Mouse (Mus musculus): ENCODE results near the gene Llgl1. TPM values are rescaled to one million over a fixed set of nuclear protein-coding genes. Genes with fewer than 3 reads are reported as not detected.

Llgl1 gene
- polyA plus RNA-seq, 1 experiment from 2014 or later = 35.6 TPM

GRCm38 (mm10) chr11:60705255-60705654 is 5.7 kb downstream of the Llgl1 start:
- DNase-seq (ENCODE audit: low spot score) = no peak
- peaks cover 9% of the 10 kb centered on the region for H3K4me1 ChIP-seq (replicated peaks; ENCODE audit: control insufficient read depth, insufficient read depth, low read length)
- no peak overlapping the region for H3K4me2 ChIP-seq
- H3K27ac ChIP-seq (ENCODE audit: low read depth, low read length) = no peak overlapping the region
- WGBS = 81% methylated on average over 3 of the region's 3 CpGs
- H3K9ac ChIP-seq (ENCODE audit: low read depth, low read length) = no peak overlapping the region
- H3K27me3 ChIP-seq (replicated peaks; ENCODE audit: control insufficient read depth, insufficient read depth, low read length) = no peaks in the 10 kb centered on the region
- H3K4me3 ChIP-seq (ENCODE audit: low read depth, low read length) = no peak overlapping the region
- no peaks in the 10 kb centered on the region for H3K9me3 ChIP-seq (ENCODE audit: control insufficient read depth, low read length)
- no peak for ATAC-seq (replicated peaks; ENCODE audit: low FRiP score)
- H3K36me3 ChIP-seq (ENCODE audit: control insufficient read depth, insufficient read depth, low read length) = peaks cover 35% of the 10 kb centered on the region

GRCm38 (mm10) chr11:60706076-60706475 is 6.6 kb downstream of the Llgl1 start:
- no peak for ATAC-seq (replicated peaks; ENCODE audit: low FRiP score)
- Histone ChIP-seq H3K9me3 (ENCODE audit: control insufficient read depth, low read length) (no peaks in the 10 kb centered on the region), H3K4me2 (no peak overlapping the region), H3K4me1 (replicated peaks; ENCODE audit: control insufficient read depth, insufficient read depth, low read length) (peaks cover 1% of the 10 kb centered on the region), H3K27me3 (replicated peaks; ENCODE audit: control insufficient read depth, insufficient read depth, low read length) (no peaks in the 10 kb centered on the region), H3K9ac (ENCODE audit: low read depth, low read length) (no peak overlapping the region), H3K4me3 (ENCODE audit: low read depth, low read length) (no peak overlapping the region), H3K36me3 (ENCODE audit: control insufficient read depth, insufficient read depth, low read length) (peaks cover 41% of the 10 kb centered on the region), H3K27ac (ENCODE audit: low read depth, low read length) (no peak overlapping the region)
- no peak for DNase-seq (ENCODE audit: low spot score)
- WGBS = 91% methylated on average over 7 of the region's 7 CpGs

DNA sequence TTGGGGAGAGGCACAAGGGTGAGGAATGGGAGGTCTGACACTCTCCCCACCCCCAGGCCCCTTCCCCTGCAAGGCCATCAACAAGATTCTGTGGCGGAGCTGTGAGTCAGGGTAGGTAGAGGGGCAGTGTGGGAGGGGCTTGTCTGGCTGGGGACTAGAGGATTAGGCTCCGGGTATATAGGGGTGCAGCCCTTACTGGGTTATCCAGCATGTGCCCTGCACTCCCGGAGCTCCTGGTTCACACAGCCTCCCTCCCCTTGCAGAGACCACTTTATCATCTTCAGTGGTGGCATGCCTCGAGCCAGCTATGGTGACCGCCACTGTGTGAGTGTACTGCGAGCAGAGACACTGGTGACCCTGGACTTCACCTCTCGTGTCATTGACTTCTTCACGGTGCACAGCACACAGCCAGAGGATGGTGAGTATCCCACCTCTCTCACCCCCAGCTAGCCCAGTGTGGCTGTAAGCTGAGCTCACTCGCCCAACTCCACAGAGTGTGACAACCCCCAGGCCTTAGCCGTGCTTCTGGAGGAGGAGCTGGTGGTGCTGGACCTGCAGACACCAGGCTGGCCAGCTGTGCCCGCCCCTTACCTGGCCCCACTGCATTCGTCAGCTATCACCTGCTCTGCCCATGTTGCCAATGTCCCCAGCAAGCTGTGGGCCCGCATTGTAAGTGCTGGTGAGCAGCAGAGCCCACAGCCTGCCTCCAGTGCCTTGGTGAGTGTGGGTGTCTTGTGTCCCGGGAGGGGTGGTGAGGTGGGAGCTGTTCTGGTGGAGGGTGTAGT is 7.4 kb downstream of the Llgl1 start:
- no peaks in the 10 kb centered on the region for H3K9me3 ChIP-seq (ENCODE audit: control insufficient read depth, low read length)
- no peak overlapping the region for H3K4me3 ChIP-seq (ENCODE audit: low read depth, low read length)
- no peak for DNase-seq (ENCODE audit: low spot score)
- peaks cover 48% of the 10 kb centered on the region for H3K36me3 ChIP-seq (ENCODE audit: control insufficient read depth, insufficient read depth, low read length)
- no peak; the same call in 1 of the 2 replicates for ATAC-seq (replicated peaks; ENCODE audit: low FRiP score)
- no peaks in the 10 kb centered on the region for H3K27me3 ChIP-seq (replicated peaks; ENCODE audit: control insufficient read depth, insufficient read depth, low read length)
- H3K4me1 ChIP-seq (replicated peaks; ENCODE audit: control insufficient read depth, insufficient read depth, low read length) = no peaks in the 10 kb centered on the region
- H3K9ac ChIP-seq (ENCODE audit: low read depth, low read length) = no peak overlapping the region
- 87% methylated on average over 14 of the region's 14 CpGs for WGBS
- H3K27ac ChIP-seq (ENCODE audit: low read depth, low read length) = no peak overlapping the region
- H3K4me2 ChIP-seq = no peak overlapping the region

GRCm38 (mm10) chr11:60707672-60708071 is 8.1 kb downstream of the Llgl1 start:
- Histone ChIP-seq H3K27ac (ENCODE audit: low read depth, low read length) (no peak overlapping the region), H3K36me3 (ENCODE audit: control insufficient read depth, insufficient read depth, low read length) (peaks cover 54% of the 10 kb centered on the region), H3K4me2 (no peak overlapping the region), H3K4me1 (replicated peaks; ENCODE audit: control insufficient read depth, insufficient read depth, low read length) (no peaks in the 10 kb centered on the region), H3K9me3 (ENCODE audit: control insufficient read depth, low read length) (no peaks in the 10 kb centered on the region), H3K27me3 (replicated peaks; ENCODE audit: control insufficient read depth, insufficient read depth, low read length) (no peaks in the 10 kb centered on the region), H3K9ac (ENCODE audit: low read depth, low read length) (no peak overlapping the region), H3K4me3 (ENCODE audit: low read depth, low read length) (no peak overlapping the region)
- WGBS = 81% methylated on average over 3 of the region's 3 CpGs
- DNase-seq (ENCODE audit: low spot score) (no peak), ATAC-seq (replicated peaks; ENCODE audit: low FRiP score) (no peak)

DNA sequence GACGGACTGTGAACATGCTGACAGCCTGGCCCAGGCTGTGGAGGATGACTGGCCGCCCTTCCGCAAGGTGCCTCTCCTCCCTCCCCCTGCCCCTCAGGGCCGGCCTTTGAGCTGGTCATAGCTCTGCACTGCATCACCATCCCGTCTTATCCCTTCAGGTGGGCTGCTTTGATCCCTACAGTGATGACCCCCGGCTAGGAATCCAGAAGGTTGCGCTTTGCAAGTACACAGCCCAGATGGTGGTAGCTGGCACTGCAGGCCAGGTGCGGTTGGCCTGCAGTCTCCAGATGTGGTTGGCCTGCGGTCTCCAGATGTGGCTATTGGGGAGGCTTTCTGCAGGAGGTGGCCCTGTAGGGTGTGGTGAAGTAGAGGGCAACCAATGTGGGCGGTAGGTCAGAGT is 9.1 kb downstream of the Llgl1 start:
- no peak overlapping the region for H3K9ac ChIP-seq (ENCODE audit: low read depth, low read length)
- no peaks in the 10 kb centered on the region for H3K9me3 ChIP-seq (ENCODE audit: control insufficient read depth, low read length)
- DNase-seq (ENCODE audit: low spot score) (no peak), ATAC-seq (replicated peaks; ENCODE audit: low FRiP score) (no peak)
- 90% methylated on average over 10 of the region's 10 CpGs for WGBS
- H3K4me3 ChIP-seq (ENCODE audit: low read depth, low read length) = no peak overlapping the region
- H3K4me2 ChIP-seq = no peak overlapping the region
- H3K27ac ChIP-seq (ENCODE audit: low read depth, low read length) = no peak overlapping the region
- H3K27me3 ChIP-seq (replicated peaks; ENCODE audit: control insufficient read depth, insufficient read depth, low read length) = no peaks in the 10 kb centered on the region
- H3K36me3 ChIP-seq (ENCODE audit: control insufficient read depth, insufficient read depth, low read length) = peaks cover 62% of the 10 kb centered on the region
- H3K4me1 ChIP-seq (replicated peaks; ENCODE audit: control insufficient read depth, insufficient read depth, low read length) = no peaks in the 10 kb centered on the region

DNA sequence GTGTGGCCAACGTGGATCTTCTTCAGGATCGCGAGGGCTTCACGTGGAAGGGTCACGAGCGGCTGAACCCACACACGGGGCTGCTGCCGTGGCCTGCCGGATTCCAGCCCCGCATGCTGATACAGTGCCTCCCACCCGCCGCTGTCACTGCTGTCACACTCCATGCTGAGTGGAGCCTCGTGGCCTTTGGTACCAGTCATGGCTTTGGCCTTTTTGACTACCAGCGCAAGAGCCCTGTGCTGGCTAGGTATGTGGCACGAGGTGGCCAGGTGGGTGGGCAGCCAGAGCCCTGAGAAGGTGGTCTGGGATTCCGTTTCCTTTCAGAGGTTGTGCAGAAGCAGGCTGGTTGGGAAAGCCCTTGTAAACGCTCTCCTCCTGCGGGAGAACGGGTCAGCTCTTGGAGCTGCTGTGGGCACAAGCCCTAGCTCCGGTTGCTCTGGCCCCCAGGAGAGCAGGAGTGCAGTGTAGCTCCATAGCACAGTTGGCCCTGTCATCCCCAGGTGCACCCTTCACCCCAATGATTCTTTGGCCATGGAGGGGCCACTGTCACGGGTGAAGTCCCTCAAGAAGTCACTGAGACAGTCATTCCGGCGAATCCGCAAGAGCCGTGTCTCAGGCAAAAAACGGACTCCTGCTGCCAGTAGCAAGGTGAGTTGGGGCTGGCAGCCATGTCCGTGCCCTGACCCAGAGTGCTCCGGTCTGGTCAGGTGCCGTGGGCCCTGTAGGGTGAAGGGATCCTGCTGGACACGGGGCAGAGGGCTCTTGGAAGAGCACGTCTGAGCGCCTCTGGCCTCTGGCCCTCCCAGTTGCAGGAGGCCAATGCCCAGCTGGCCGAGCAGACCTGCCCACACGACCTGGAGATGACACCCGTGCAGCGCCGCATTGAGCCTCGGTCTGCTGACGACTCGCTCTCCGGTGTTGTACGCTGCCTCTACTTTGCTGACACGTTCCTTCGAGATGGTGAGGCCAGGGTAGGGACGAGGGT is 10.2 kb downstream of the Llgl1 start:
- Histone ChIP-seq H3K4me3 (ENCODE audit: low read depth, low read length) (no peak overlapping the region), H3K27ac (ENCODE audit: low read depth, low read length) (no peak overlapping the region), H3K9ac (ENCODE audit: low read depth, low read length) (no peak overlapping the region), H3K36me3 (ENCODE audit: control insufficient read depth, insufficient read depth, low read length) (peaks cover 67% of the 10 kb centered on the region), H3K9me3 (ENCODE audit: control insufficient read depth, low read length) (no peaks in the 10 kb centered on the region), H3K4me1 (replicated peaks; ENCODE audit: control insufficient read depth, insufficient read depth, low read length) (no peaks in the 10 kb centered on the region), H3K27me3 (replicated peaks; ENCODE audit: control insufficient read depth, insufficient read depth, low read length) (no peaks in the 10 kb centered on the region), H3K4me2 (no peak overlapping the region)
- no peak for ATAC-seq (replicated peaks; ENCODE audit: low FRiP score)
- 91% methylated on average over 45 of the region's 45 CpGs for WGBS
- DNase-seq (ENCODE audit: low spot score) = no peak

DNA sequence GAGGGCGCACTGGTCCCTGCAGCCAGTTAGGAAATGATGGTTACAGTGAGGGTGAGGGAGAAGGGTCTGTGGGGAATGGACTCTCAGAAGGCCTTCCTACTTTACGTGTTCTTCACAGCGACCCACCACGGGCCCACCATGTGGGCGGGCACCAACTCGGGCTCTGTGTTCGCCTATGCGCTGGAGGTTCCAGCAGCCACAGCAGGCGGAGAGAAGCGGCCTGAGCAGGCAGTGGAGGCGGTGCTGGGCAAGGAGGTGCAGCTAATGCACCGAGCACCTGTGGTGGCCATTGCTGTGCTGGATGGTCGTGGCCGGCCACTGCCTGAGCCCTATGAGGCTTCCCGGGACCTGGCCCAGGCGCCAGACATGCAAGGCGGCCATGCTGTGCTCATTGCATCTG is 11.7 kb downstream of the Llgl1 start:
- no peak overlapping the region for H3K27ac ChIP-seq (ENCODE audit: low read depth, low read length)
- H3K4me3 ChIP-seq (ENCODE audit: low read depth, low read length) = no peak overlapping the region
- no peak overlapping the region for H3K4me2 ChIP-seq
- 96% methylated on average over 17 of the region's 17 CpGs for WGBS
- H3K36me3 ChIP-seq (ENCODE audit: control insufficient read depth, insufficient read depth, low read length) = peaks cover 71% of the 10 kb centered on the region
- H3K4me1 ChIP-seq (replicated peaks; ENCODE audit: control insufficient read depth, insufficient read depth, low read length) = no peaks in the 10 kb centered on the region
- ATAC-seq (replicated peaks; ENCODE audit: low FRiP score) (no peak), DNase-seq (ENCODE audit: low spot score) (no peak)
- no peak overlapping the region for H3K9ac ChIP-seq (ENCODE audit: low read depth, low read length)
- H3K9me3 ChIP-seq (ENCODE audit: control insufficient read depth, low read length) = no peaks in the 10 kb centered on the region
- H3K27me3 ChIP-seq (replicated peaks; ENCODE audit: control insufficient read depth, insufficient read depth, low read length) = no peaks in the 10 kb centered on the region

DNA sequence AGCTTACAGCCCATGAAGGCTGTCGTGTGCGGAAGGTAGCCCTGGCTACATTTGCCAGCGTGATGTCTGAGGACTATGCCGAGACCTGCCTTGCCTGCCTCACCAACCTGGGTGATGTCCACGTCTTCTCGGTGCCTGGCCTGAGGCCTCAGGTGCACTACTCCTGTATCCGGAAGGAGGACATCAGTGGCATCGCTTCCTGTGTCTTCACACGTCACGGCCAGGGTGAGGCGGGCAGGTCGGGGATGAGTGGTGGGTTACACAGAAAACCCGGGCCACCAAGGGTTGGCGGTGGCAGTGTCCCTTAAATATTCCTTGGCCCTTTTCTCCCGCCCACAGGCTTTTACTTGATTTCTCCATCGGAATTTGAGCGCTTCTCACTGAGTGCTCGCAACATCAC is 12.5 kb downstream of the Llgl1 start:
- Histone ChIP-seq H3K4me2 (no peak overlapping the region), H3K4me1 (replicated peaks; ENCODE audit: control insufficient read depth, insufficient read depth, low read length) (no peaks in the 10 kb centered on the region), H3K27ac (ENCODE audit: low read depth, low read length) (no peak overlapping the region), H3K9ac (ENCODE audit: low read depth, low read length) (no peak overlapping the region), H3K27me3 (replicated peaks; ENCODE audit: control insufficient read depth, insufficient read depth, low read length) (no peaks in the 10 kb centered on the region), H3K36me3 (ENCODE audit: control insufficient read depth, insufficient read depth, low read length) (peaks cover 68% of the 10 kb centered on the region), H3K9me3 (ENCODE audit: control insufficient read depth, low read length) (no peaks in the 10 kb centered on the region), H3K4me3 (ENCODE audit: low read depth, low read length) (no peak overlapping the region)
- WGBS = 92% methylated on average over 18 of the region's 18 CpGs
- DNase-seq (ENCODE audit: low spot score) (no peak), ATAC-seq (replicated peaks; ENCODE audit: low FRiP score) (no peak)
